In the genomic region with DNA sequence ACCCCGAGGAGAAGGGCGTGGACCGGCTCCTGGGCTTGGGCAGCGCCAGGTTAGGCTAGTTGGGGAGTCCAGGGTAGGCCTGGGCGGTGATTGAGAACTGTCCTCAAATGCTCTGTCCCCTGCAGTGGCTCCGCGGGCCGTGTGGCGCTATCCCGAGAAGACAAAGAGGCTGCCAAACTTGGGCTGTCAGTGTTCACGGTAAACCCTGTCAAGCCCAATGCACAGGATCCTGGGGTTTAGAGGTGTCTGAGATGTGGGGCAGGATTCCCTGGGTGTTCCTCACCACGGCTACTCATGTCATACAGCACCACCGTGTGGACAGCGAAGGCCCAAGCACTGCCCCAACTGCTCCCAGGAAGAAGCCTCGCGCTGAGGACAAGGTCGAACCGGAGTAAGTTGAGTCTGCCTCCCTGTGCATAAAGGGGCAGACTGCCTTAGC, we compare ENCODE assay signal across 8 mouse cellular contexts. TPM values are rescaled to one million over a fixed set of nuclear protein-coding genes. Genes with fewer than 3 reads are reported as not detected.
A peak's percentile ranks its signal among the peaks of the same experiment; 100 is the strongest.
DNase-seq lines count a peak whose midpoint lies in the region; ATAC-seq lines count a peak whose summit lies in the region.

No protein-coding gene starts in this region.

- DNase-seq in CD4-positive helper T cell, adult 2 months (ENCODE audit: low read depth, low spot score), result peak; percentile 67
- DNase-seq in adrenal gland, postnatal 14 days, result peak; percentile 89
- peak; percentile 75 for DNase-seq in embryonic facial prominence, embryonic 11.5 days (ENCODE audit: low spot score)
- peak; percentile 65 to 68 for DNase-seq in lung, adult 18-20 months
- DNase-seq in thymus, postnatal 10 days (ENCODE audit: low spot score in 2 of 2), result peak; percentile 39 to 43

- H3K4me3 ChIP-seq in embryonic facial prominence, embryonic 11.5 days (ENCODE audit: low read depth, low read length), result peak overlapping the region; percentile 90
- peak overlapping the region; percentile 83 for H3K4me3 ChIP-seq in heart, embryonic 11.5 days (ENCODE audit: low read depth, low read length)
- H3K4me3 ChIP-seq in kidney, embryonic 16.5 days (ENCODE audit: low read length), result peak overlapping the region; percentile 66
- H3K4me3 ChIP-seq in neural tube, embryonic 13.5 days, result peak overlapping the region; percentile 62

- ATAC-seq in embryonic facial prominence, embryonic 11.5 days (replicated peaks; ENCODE audit: insufficient number of reproducible peaks, low FRiP score, low TSS enrichment, low read depth), result peak; percentile 44; the same call in 1 of the 2 replicates
- peak; percentile 53; the same call in 1 of the 2 replicates for ATAC-seq in heart, embryonic 11.5 days (replicated peaks; ENCODE audit: insufficient number of reproducible peaks, low FRiP score, low TSS enrichment)
- peak; percentile 81 for ATAC-seq in kidney, embryonic 16.5 days (ENCODE audit: low FRiP score, low TSS enrichment)
- ATAC-seq in neural tube, embryonic 13.5 days (ENCODE audit: low read depth), result peak; percentile 60

- peak overlapping the region; percentile 77 for H3K4me2 ChIP-seq in embryonic facial prominence, embryonic 11.5 days (ENCODE audit: low read depth, low read length)
- H3K4me2 ChIP-seq in heart, embryonic 11.5 days, result peak overlapping the region; percentile 67
- H3K4me2 ChIP-seq in kidney, embryonic 16.5 days (replicated peaks; ENCODE audit: low read depth, low read length), result peak overlapping the region; percentile 87
- peak overlapping the region; percentile 90 for H3K4me2 ChIP-seq in neural tube, embryonic 13.5 days

- no peak overlapping the region for H3K27ac ChIP-seq in embryonic facial prominence, embryonic 11.5 days (replicated peaks; ENCODE audit: low read depth, low read length)
- H3K27ac ChIP-seq in heart, embryonic 11.5 days (ENCODE audit: low read depth, low read length), result peak overlapping the region; percentile 93
- H3K27ac ChIP-seq in kidney, embryonic 16.5 days (ENCODE audit: low read length), result peak overlapping the region; percentile 91
- H3K27ac ChIP-seq in neural tube, embryonic 13.5 days (replicated peaks), result peak overlapping the region; percentile 85

- H3K36me3 ChIP-seq in embryonic facial prominence, embryonic 11.5 days (replicated peaks; ENCODE audit: control insufficient read depth, insufficient read depth, low read depth, low read length), result peaks cover 3% of the 10 kb centered on the region
- peaks cover 19% of the 10 kb centered on the region for H3K36me3 ChIP-seq in heart, embryonic 11.5 days (ENCODE audit: control insufficient read depth, insufficient read depth, low read length)
- peaks cover 40% of the 10 kb centered on the region for H3K36me3 ChIP-seq in kidney, embryonic 16.5 days (ENCODE audit: insufficient read depth, low read length)
- H3K36me3 ChIP-seq in neural tube, embryonic 13.5 days, result peaks cover 65% of the 10 kb centered on the region

- peak overlapping the region; percentile 86 for H3K9ac ChIP-seq in embryonic facial prominence, embryonic 11.5 days (replicated peaks; ENCODE audit: low read length)
- peak overlapping the region; percentile 91 for H3K9ac ChIP-seq in heart, embryonic 11.5 days (ENCODE audit: low read depth, low read length)
- H3K9ac ChIP-seq in kidney, embryonic 16.5 days (replicated peaks; ENCODE audit: low read length), result peak overlapping the region; percentile 81
- H3K9ac ChIP-seq in neural tube, embryonic 13.5 days, result peak overlapping the region; percentile 78

- H3K27me3 ChIP-seq in embryonic facial prominence, embryonic 11.5 days (ENCODE audit: control insufficient read depth, insufficient read depth, low read length), result no peaks in the 10 kb centered on the region
- H3K27me3 ChIP-seq in heart, embryonic 11.5 days (ENCODE audit: control insufficient read depth, insufficient read depth, low read length), result no peaks in the 10 kb centered on the region
- H3K27me3 ChIP-seq in kidney, embryonic 16.5 days (ENCODE audit: insufficient read depth, low read length), result no peaks in the 10 kb centered on the region
- no peaks in the 10 kb centered on the region for H3K27me3 ChIP-seq in neural tube, embryonic 13.5 days

- WGBS in embryonic facial prominence, embryonic 11.5 days, result 14% methylated on average over 18 of the region's 18 CpGs
- WGBS in heart, embryonic 11.5 days (ENCODE audit: insufficient replicate concordance), result 9% methylated on average over 18 of the region's 18 CpGs
- 6% methylated on average over 18 of the region's 18 CpGs for WGBS in kidney, embryonic 16.5 days
- WGBS in neural tube, embryonic 13.5 days, result 14% methylated on average over 18 of the region's 18 CpGs

- H3K9me3 ChIP-seq in embryonic facial prominence, embryonic 11.5 days (replicated peaks; ENCODE audit: control insufficient read depth, low read length), result no peaks in the 10 kb centered on the region
- no peaks in the 10 kb centered on the region for H3K9me3 ChIP-seq in heart, embryonic 11.5 days (replicated peaks; ENCODE audit: control insufficient read depth, low read length)
- H3K9me3 ChIP-seq in kidney, embryonic 16.5 days (ENCODE audit: low read length), result no peaks in the 10 kb centered on the region
- no peaks in the 10 kb centered on the region for H3K9me3 ChIP-seq in neural tube, embryonic 13.5 days

- peaks cover 3% of the 10 kb centered on the region; the same call in 1 of the 2 replicates for H3K4me1 ChIP-seq in embryonic facial prominence, embryonic 11.5 days (ENCODE audit: control insufficient read depth, insufficient read depth, low read length)
- peaks cover 8% of the 10 kb centered on the region for H3K4me1 ChIP-seq in heart, embryonic 11.5 days (ENCODE audit: control insufficient read depth, insufficient read depth, low read length)
- H3K4me1 ChIP-seq in kidney, embryonic 16.5 days (ENCODE audit: insufficient read depth, low read length), result peaks cover 21% of the 10 kb centered on the region; the same call in 1 of the 2 replicates
- H3K4me1 ChIP-seq in neural tube, embryonic 13.5 days (replicated peaks), result peaks cover 25% of the 10 kb centered on the region

RNA-seq across cellular contexts. Expression of gene 2310033P09Rik, which starts 0.9 kb away (rescaled TPM):
- total RNA-seq in adrenal gland, postnatal 14 days (2021), result 27.1 and 29.1 TPM in 2 replicates
- polyA plus RNA-seq in embryonic facial prominence, embryonic 11.5 days (2014; fragmentation: Nextera tagmentation; extraction: Ambion mirVana), result 35.7 and 36.8 TPM in 2 replicates
- polyA plus RNA-seq in heart, embryonic 11.5 days (2014; fragmentation: Nextera tagmentation; extraction: Ambion mirVana), result 23.7 and 24.5 TPM in 2 replicates
- 33.6 and 34.7 TPM in 2 replicates for polyA plus RNA-seq in kidney, embryonic 16.5 days (2015; fragmentation: Nextera tagmentation; extraction: Ambion mirVana)
- 26.3 and 28.8 TPM in 2 replicates for polyA plus RNA-seq in neural tube, embryonic 13.5 days (2015; fragmentation: Nextera tagmentation; extraction: Ambion mirVana)

RNA-seq across cellular contexts. Expression of gene Mrpl55, which starts 6.7 kb away (rescaled TPM):
- total RNA-seq in adrenal gland, postnatal 14 days (2021), result 68.3 and 69.2 TPM in 2 replicates
- polyA plus RNA-seq in embryonic facial prominence, embryonic 11.5 days (2014; fragmentation: Nextera tagmentation; extraction: Ambion mirVana), result 89.8 and 95.2 TPM in 2 replicates
- 98.5 and 102 TPM in 2 replicates for polyA plus RNA-seq in heart, embryonic 11.5 days (2014; fragmentation: Nextera tagmentation; extraction: Ambion mirVana)
- polyA plus RNA-seq in kidney, embryonic 16.5 days (2015; fragmentation: Nextera tagmentation; extraction: Ambion mirVana), result 103 and 104 TPM in 2 replicates
- 89.9 and 95.6 TPM in 2 replicates for polyA plus RNA-seq in neural tube, embryonic 13.5 days (2015; fragmentation: Nextera tagmentation; extraction: Ambion mirVana)

RNA-seq across cellular contexts. Expression of gene Guk1, which starts 17.0 kb away (rescaled TPM):
- 69.1 and 71.8 TPM in 2 replicates for total RNA-seq in adrenal gland, postnatal 14 days (2021)
- polyA plus RNA-seq in embryonic facial prominence, embryonic 11.5 days (2014; fragmentation: Nextera tagmentation; extraction: Ambion mirVana), result 121 and 139 TPM in 2 replicates
- polyA plus RNA-seq in heart, embryonic 11.5 days (2014; fragmentation: Nextera tagmentation; extraction: Ambion mirVana), result 121 and 125 TPM in 2 replicates
- polyA plus RNA-seq in kidney, embryonic 16.5 days (2015; fragmentation: Nextera tagmentation; extraction: Ambion mirVana), result 134 and 141 TPM in 2 replicates
- polyA plus RNA-seq in neural tube, embryonic 13.5 days (2015; fragmentation: Nextera tagmentation; extraction: Ambion mirVana), result 179 and 191 TPM in 2 replicates

RNA-seq across cellular contexts. Expression of gene Arf1, which starts 19.0 kb away (rescaled TPM):
- 354 and 382 TPM in 2 replicates for total RNA-seq in adrenal gland, postnatal 14 days (2021)
- 626 and 650 TPM in 2 replicates for polyA plus RNA-seq in embryonic facial prominence, embryonic 11.5 days (2014; fragmentation: Nextera tagmentation; extraction: Ambion mirVana)
- 575 and 646 TPM in 2 replicates for polyA plus RNA-seq in heart, embryonic 11.5 days (2014; fragmentation: Nextera tagmentation; extraction: Ambion mirVana)
- 760 and 797 TPM in 2 replicates for polyA plus RNA-seq in kidney, embryonic 16.5 days (2015; fragmentation: Nextera tagmentation; extraction: Ambion mirVana)
- polyA plus RNA-seq in neural tube, embryonic 13.5 days (2015; fragmentation: Nextera tagmentation; extraction: Ambion mirVana), result 642 and 663 TPM in 2 replicates

RNA-seq across cellular contexts. Expression of gene Gjc2, which starts 26.0 kb away (rescaled TPM):
- total RNA-seq in adrenal gland, postnatal 14 days (2021), result 0.30 and 0.56 TPM in 2 replicates
- polyA plus RNA-seq in embryonic facial prominence, embryonic 11.5 days (2014; fragmentation: Nextera tagmentation; extraction: Ambion mirVana), result 0.15 TPM in 1 of 2 replicates, not detected in the other
- polyA plus RNA-seq in heart, embryonic 11.5 days (2014; fragmentation: Nextera tagmentation; extraction: Ambion mirVana), result 0.11 TPM in 1 of 2 replicates, not detected in the other
- polyA plus RNA-seq in kidney, embryonic 16.5 days (2015; fragmentation: Nextera tagmentation; extraction: Ambion mirVana), result 0.36 and 0.67 TPM in 2 replicates
- polyA plus RNA-seq in neural tube, embryonic 13.5 days (2015; fragmentation: Nextera tagmentation; extraction: Ambion mirVana), result 0.17 TPM in 1 of 2 replicates, not detected in the other
